Mouse (Mus musculus) hindbrain, embryonic 11.5 days (tissue): Measurements from ENCODE around the gene Tinf2. TPM values are rescaled to one million over a fixed set of nuclear protein-coding genes. Genes with fewer than 3 reads are reported as not detected.
A peak's percentile ranks its signal among the peaks of the same experiment; 100 is the strongest.

Source experiments
- ATAC-seq: fragments of 200-750 bp; cut with Nextera tagmentation; 2 replicates; pipeline ENCODE4 v1.8.0; 2017; ENCODE audit warnings: mild to moderate bottlenecking, moderate TSS enrichment, moderate library complexity; ENCODE audit not compliant: low FRiP score
- DNase-seq: peaks from one replicate; pipeline ENCODE4 v3.0.0-alpha.2; 2015; ENCODE audit warnings: low spot score
- H3K27ac ChIP-seq: fragments of 300-500 bp; sonication (generic); 2 replicates; pipeline ENCODE4 v1.5.1; 2014; ENCODE audit warnings: mild to moderate bottlenecking, low read depth, low read length
- H3K27me3 ChIP-seq: fragments of 300-500 bp; sonication (generic); 2 replicates; pipeline ENCODE4 v1.6.1; 2014; ENCODE audit warnings: mild to moderate bottlenecking, low read length, moderate library complexity, mixed read lengths; ENCODE audit not compliant: control insufficient read depth, insufficient read depth
- H3K36me3 ChIP-seq: fragments of 300-500 bp; sonication (generic); 2 replicates; pipeline ENCODE4 v1.6.1; 2014; ENCODE audit warnings: mild to moderate bottlenecking, low read length, moderate library complexity, mixed read lengths; ENCODE audit not compliant: control insufficient read depth, insufficient read depth
- H3K4me1 ChIP-seq: fragments of 300-500 bp; sonication (generic); replicated peaks from 2 replicates; pipeline ENCODE4 v1.6.1; 2014; ENCODE audit warnings: low read length, mixed read lengths; ENCODE audit not compliant: control insufficient read depth, insufficient read depth
- H3K4me2 ChIP-seq: fragments of 300-500 bp; sonication (generic); replicated peaks from 2 replicates; pipeline ENCODE4 v1.6.1; 2014; ENCODE audit warnings: mild to moderate bottlenecking, low read depth, low read length
- H3K4me3 ChIP-seq: fragments of 300-500 bp; sonication (generic); 2 replicates; pipeline ENCODE4 v1.5.1; 2014; ENCODE audit warnings: low read depth, low read length
- H3K9ac ChIP-seq: fragments of 300-500 bp; sonication (generic); 2 replicates; pipeline ENCODE4 v1.6.1; 2014; ENCODE audit warnings: low read depth, low read length
- H3K9me3 ChIP-seq: fragments of 300-500 bp; sonication (generic); 2 replicates; pipeline ENCODE4 v1.6.1; 2016; ENCODE audit warnings: low read length; ENCODE audit not compliant: control insufficient read depth
- WGBS: fragments of 180-500 bp; shearing (Covaris S2); extraction: QIAGEN DNeasy Blood & Tissue Kit; methylation state at CpG from one replicate; pipeline ENCODE4 v1.1.7; 2014; 5-methylcytosine and 5-hydroxymethylcytosine counted together
- polyA plus RNA-seq: library from polyadenylated mRNA; unstranded; fragments of >200 nt; fragmentation: Nextera tagmentation; extraction: Ambion mirVana; gene quantifications from 2 replicates; pipeline ENCODE4 v1.2.1, GENCODE M21; 2014

Tinf2 gene
- polyA plus RNA-seq, 1 experiment from 2014 or later = 52.7 TPM

- 1% methylated on average over 50 of the region's 50 CpGs for WGBS
- Histone ChIP-seq H3K36me3 (0 out of 2 replicates have a peak, but pooled peaks cover 2% of the 10 kb centered on the region), H3K9me3 (no peaks in the 10 kb centered on the region), H3K27ac (peak within 1 kb of the TSS; percentile 51), H3K9ac (peak within 1 kb of the TSS; percentile 69), H3K4me2 (peak within 1 kb of the TSS; percentile 68), H3K27me3 (no peaks in the 10 kb centered on the region), H3K4me3 (peak within 1 kb of the TSS; percentile 64), H3K4me1 (no peaks in the 10 kb centered on the region)
- peak; percentile 97 for DNase-seq
- peak; percentile 96 for ATAC-seq
These were observed 40.2 kb upstream of the Tinf2 start, which contains the start of gene Rabggta for GRCm38 (mm10) chr14:55721700-55722437. Rabggta (minus strand) TSS chr14:55722263.

- DNase-seq (no peak), ATAC-seq (no peak)
- no peak overlapping the region for H3K27ac ChIP-seq
- H3K27me3 ChIP-seq = no peaks in the 10 kb centered on the region
- peak overlapping the region; percentile 64; the same call in 1 of the 2 replicates for H3K4me3 ChIP-seq
- H3K9ac ChIP-seq = no peak overlapping the region
- no peaks in the 10 kb centered on the region for H3K4me1 ChIP-seq
- H3K4me2 ChIP-seq = peak overlapping the region; percentile 68; the same call in 1 of the 2 replicates
- no peaks in the 10 kb centered on the region for H3K9me3 ChIP-seq
- WGBS = 71% methylated on average over 6 of the region's 6 CpGs
- 0 out of 2 replicates have a peak, but pooled peaks cover 2% of the 10 kb centered on the region for H3K36me3 ChIP-seq
These were observed 39.5 kb upstream of the Tinf2 start for GRCm38 (mm10) chr14:55721076-55721475.

GRCm38 (mm10) chr14:55720666-55721065 lies 39.0 kb upstream of the Tinf2 start:
- WGBS = 94% methylated on average over 12 of the region's 12 CpGs
- 0 out of 2 replicates have a peak, but pooled peaks cover 2% of the 10 kb centered on the region for H3K36me3 ChIP-seq
- H3K27ac ChIP-seq = no peak overlapping the region
- no peak for DNase-seq
- ATAC-seq = no peak
- H3K9ac ChIP-seq = no peak overlapping the region
- no peaks in the 10 kb centered on the region for H3K4me1 ChIP-seq
- H3K4me3 ChIP-seq = no peak overlapping the region
- no peaks in the 10 kb centered on the region for H3K27me3 ChIP-seq
- H3K4me2 ChIP-seq = no peak overlapping the region
- H3K9me3 ChIP-seq = no peaks in the 10 kb centered on the region

- Histone ChIP-seq H3K4me3 (no peak overlapping the region), H3K9ac (no peak overlapping the region), H3K36me3 (0 out of 2 replicates have a peak, but pooled peaks cover 2% of the 10 kb centered on the region), H3K4me2 (no peak overlapping the region), H3K27ac (no peak overlapping the region), H3K27me3 (no peaks in the 10 kb centered on the region), H3K9me3 (no peaks in the 10 kb centered on the region), H3K4me1 (no peaks in the 10 kb centered on the region)
- ATAC-seq = no peak
- no peak for DNase-seq
- 93% methylated on average over 6 of the region's 6 CpGs for WGBS
These were observed 38.1 kb upstream of the Tinf2 start for GRCm38 (mm10) chr14:55719737-55720136.

- no peak overlapping the region for H3K27ac ChIP-seq
- no peak overlapping the region for H3K4me3 ChIP-seq
- H3K4me2 ChIP-seq = no peak overlapping the region
- 74% methylated on average over 8 of the region's 8 CpGs for WGBS
- H3K9me3 ChIP-seq = no peaks in the 10 kb centered on the region
- DNase-seq (no peak), ATAC-seq (no peak)
- H3K9ac ChIP-seq = no peak overlapping the region
- peaks cover 6% of the 10 kb centered on the region for H3K27me3 ChIP-seq
- H3K4me1 ChIP-seq = no peaks in the 10 kb centered on the region
- 0 out of 2 replicates have a peak, but pooled peaks cover 2% of the 10 kb centered on the region for H3K36me3 ChIP-seq
These were observed 35.3 kb upstream of the Tinf2 start for GRCm38 (mm10) chr14:55716884-55717283.

GRCm38 (mm10) chr14:55716271-55716670 lies 34.7 kb upstream of the Tinf2 start:
- Histone ChIP-seq H3K9me3 (no peaks in the 10 kb centered on the region), H3K4me2 (no peak overlapping the region), H3K9ac (no peak overlapping the region), H3K4me3 (no peak overlapping the region), H3K36me3 (0 out of 2 replicates have a peak, but pooled peaks cover 2% of the 10 kb centered on the region), H3K4me1 (no peaks in the 10 kb centered on the region), H3K27ac (no peak overlapping the region), H3K27me3 (peaks cover 6% of the 10 kb centered on the region)
- ATAC-seq = no peak
- no peak for DNase-seq
- WGBS = 91% methylated on average over 6 of the region's 6 CpGs

- H3K9me3 ChIP-seq = no peaks in the 10 kb centered on the region
- 45% methylated on average over 6 of the region's 6 CpGs for WGBS
- no peak overlapping the region for H3K4me3 ChIP-seq
These were observed 33.3 kb upstream of the Tinf2 start for GRCm38 (mm10) chr14:55714893-55715292.

GRCm38 (mm10) chr14:55713729-55714122 lies 32.1 kb upstream of the Tinf2 start, which contains the start of gene Tgm1:
Tgm1 (minus strand) TSS chr14:55713926.
- H3K27ac ChIP-seq = no peak within 1 kb of the TSS

More at GRCm38 (mm10) chr14:55714893-55715292, 33.3 kb upstream of the Tinf2 start:
- H3K4me1 ChIP-seq = no peaks in the 10 kb centered on the region
- peaks cover 8% of the 10 kb centered on the region for H3K27me3 ChIP-seq
- 0 out of 2 replicates have a peak, but pooled peaks cover 2% of the 10 kb centered on the region for H3K36me3 ChIP-seq
- ATAC-seq (no peak), DNase-seq (no peak)
- H3K9ac ChIP-seq = no peak overlapping the region
- no peak overlapping the region for H3K27ac ChIP-seq
- no peak overlapping the region for H3K4me2 ChIP-seq

More at GRCm38 (mm10) chr14:55713729-55714122, 32.1 kb upstream of the Tinf2 start, which contains the start of gene Tgm1:
- Histone ChIP-seq H3K4me2 (0 out of 2 replicates have a peak within 1 kb of the TSS, but pooled peaks have one; percentile 7), H3K9me3 (no peaks in the 10 kb centered on the region), H3K27me3 (peaks cover 8% of the 10 kb centered on the region), H3K9ac (no peak within 1 kb of the TSS), H3K36me3 (no peaks in the 10 kb centered on the region), H3K4me3 (no peak within 1 kb of the TSS), H3K4me1 (no peaks in the 10 kb centered on the region)
- no peak for DNase-seq
- WGBS = 31% methylated on average over 4 of the region's 4 CpGs
- no peak for ATAC-seq
